Mouse (Mus musculus) small intestine, adult 2 months (tissue): Measurements from ENCODE around the gene Trim47.

Experiments
- CTCF ChIP-seq: fragments of 200-500 bp; IDR thresholded peaks from 2 replicates; pipeline ENCODE4 v1.5.1; 2012; ENCODE audit warnings: low read depth, mild to moderate bottlenecking, control low read depth, inconsistent platforms, low read length, moderate library complexity, mixed read lengths; ENCODE audit not compliant: insufficient replicate concordance, insufficient read length; ENCODE audit errors: extremely low read depth
- POLR2A ChIP-seq: fragments of 200-500 bp; IDR thresholded peaks from 2 replicates; pipeline ENCODE4 v1.6.1; 2012; ENCODE audit warnings: low read depth, mild to moderate bottlenecking, control low read depth, inconsistent platforms, low read length, moderate library complexity

- TF ChIP-seq CTCF (no peak), POLR2A (no peak)
Measured at GRCm38 (mm10) chr11:116057237-116057881, 69.7 kb downstream of the Trim47 start.
